Mouse (Mus musculus) E14TG2a.4 (cell line): ENCODE data around the gene Hps6.

Experiments
- H3K27me3 ChIP-seq: 2 replicates; pipeline ENCODE4 v1.6.1; 2014; ENCODE audit warnings: low read length, control low read depth; ENCODE audit not compliant: insufficient read depth
- H3K36me3 ChIP-seq: 2 replicates; pipeline ENCODE4 v1.6.1; 2014; ENCODE audit warnings: low read length, control low read depth; ENCODE audit not compliant: insufficient read depth
- H3K4me1 ChIP-seq: replicated peaks from 2 replicates; pipeline ENCODE4 v1.6.1; 2014; ENCODE audit warnings: low read depth, low read length, control low read depth
- H3K4me3 ChIP-seq: replicated peaks from 2 replicates; pipeline ENCODE4 v1.5.1; 2014; ENCODE audit warnings: mild to moderate bottlenecking, low read length
- H3K9me3 ChIP-seq: 2 replicates; pipeline ENCODE4 v1.6.1; 2014; ENCODE audit warnings: low read length, control low read depth
- CTCF ChIP-seq: conservative IDR thresholded peaks from 2 replicates; pipeline ENCODE4 v1.5.1; 2014; ENCODE audit warnings: low read length
- NANOG ChIP-seq: IDR thresholded peaks from 2 replicates; pipeline ENCODE4 v1.6.1; 2014; ENCODE audit warnings: borderline replicate concordance, low read length, mixed read lengths
- POU5F1 ChIP-seq: IDR thresholded peaks from 2 replicates; pipeline ENCODE4 v1.6.1; 2014; ENCODE audit warnings: low read length, borderline replicate concordance

Gene Hps6

DNA sequence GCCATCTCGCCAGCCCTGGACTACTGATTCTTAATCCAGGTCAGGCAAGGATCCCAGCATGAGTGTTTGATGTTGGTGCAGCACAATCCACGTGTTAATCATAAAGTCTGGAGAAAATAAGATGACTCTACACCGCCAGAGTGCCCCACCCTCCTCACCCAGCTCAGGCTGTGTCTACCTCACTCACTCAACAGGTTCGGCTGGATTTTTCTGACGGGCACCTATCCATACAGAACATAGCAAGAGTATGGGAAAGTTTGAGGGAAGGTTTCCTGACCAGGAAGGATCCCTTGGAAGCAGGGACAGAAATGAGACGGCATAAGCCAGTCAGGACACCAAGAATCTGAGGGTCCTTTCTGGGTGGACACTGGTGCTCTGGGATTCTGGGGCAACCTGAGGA is 21.7 kb downstream of the Hps6 start:
- Histone ChIP-seq H3K36me3 (peaks cover 10% of the 10 kb centered on the region), H3K4me1 (peaks cover 24% of the 10 kb centered on the region), H3K4me3 (no peak overlapping the region), H3K27me3 (no peaks in the 10 kb centered on the region), H3K9me3 (peaks cover 7% of the 10 kb centered on the region; the same call in 1 of the 2 replicates)
- TF ChIP-seq NANOG: no peak

DNA sequence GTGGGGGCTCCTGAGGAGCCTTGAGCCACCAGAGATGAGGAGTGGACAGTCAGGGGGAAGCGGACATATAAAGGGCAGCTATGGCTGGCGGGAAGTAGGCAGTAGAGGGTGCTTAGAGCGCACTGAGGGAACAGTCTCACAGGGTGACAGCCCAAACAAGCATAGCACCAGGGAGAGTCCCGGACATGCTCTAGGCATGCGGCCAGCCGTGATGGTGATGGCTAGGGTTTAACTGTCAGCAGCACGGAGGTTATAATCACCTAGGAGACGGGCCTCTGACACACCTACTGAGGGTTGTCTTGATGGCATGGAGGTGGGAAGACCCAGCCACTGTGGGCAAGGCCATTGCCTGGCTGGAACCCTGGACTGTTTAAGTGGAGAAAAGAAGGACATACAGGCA is 23.3 kb downstream of the Hps6 start:
- H3K4me3 ChIP-seq: no peak overlapping the region
- peaks cover 7% of the 10 kb centered on the region; the same call in 1 of the 2 replicates for H3K9me3 ChIP-seq
- peaks cover 25% of the 10 kb centered on the region for H3K36me3 ChIP-seq
- TF ChIP-seq POU5F1: no peak
- TF ChIP-seq NANOG: no peak
- no peak for TF ChIP-seq CTCF
- H3K27me3 ChIP-seq: no peaks in the 10 kb centered on the region
- H3K4me1 ChIP-seq: peaks cover 40% of the 10 kb centered on the region

DNA sequence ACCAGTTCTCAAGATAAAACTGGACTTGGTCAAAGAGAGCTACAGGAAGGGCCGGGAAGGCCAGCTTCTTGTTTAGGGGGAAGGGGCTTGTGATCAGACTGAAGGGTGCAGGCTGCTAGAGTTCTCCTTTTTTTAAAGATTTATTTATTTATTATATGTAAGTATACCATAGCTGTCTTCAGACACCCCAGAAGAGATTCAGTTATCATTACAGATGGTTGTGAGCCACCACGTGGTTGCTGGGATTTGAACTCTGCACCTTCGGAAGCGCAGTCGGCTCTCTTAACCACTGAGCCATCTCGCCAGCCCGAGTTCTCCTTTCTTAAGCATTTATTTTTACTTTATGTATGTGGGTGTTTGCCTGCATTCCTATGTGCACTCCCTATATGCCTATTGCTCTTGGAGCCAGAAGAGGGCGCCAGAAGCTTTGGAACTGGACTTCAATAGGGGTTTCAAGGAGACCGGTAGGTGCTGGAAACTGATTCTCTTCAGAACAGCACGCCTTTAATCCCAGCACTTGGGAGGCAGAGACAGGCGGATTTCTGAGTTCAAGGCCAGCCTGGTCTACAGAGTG is 25.5 kb downstream of the Hps6 start:
- Histone ChIP-seq H3K4me1 (peaks cover 63% of the 10 kb centered on the region), H3K4me3 (no peak overlapping the region), H3K27me3 (no peaks in the 10 kb centered on the region), H3K9me3 (peaks cover 7% of the 10 kb centered on the region; the same call in 1 of the 2 replicates), H3K36me3 (peaks cover 48% of the 10 kb centered on the region)
- TF ChIP-seq NANOG (no peak), CTCF (peak; percentile 67), POU5F1 (no peak)

DNA sequence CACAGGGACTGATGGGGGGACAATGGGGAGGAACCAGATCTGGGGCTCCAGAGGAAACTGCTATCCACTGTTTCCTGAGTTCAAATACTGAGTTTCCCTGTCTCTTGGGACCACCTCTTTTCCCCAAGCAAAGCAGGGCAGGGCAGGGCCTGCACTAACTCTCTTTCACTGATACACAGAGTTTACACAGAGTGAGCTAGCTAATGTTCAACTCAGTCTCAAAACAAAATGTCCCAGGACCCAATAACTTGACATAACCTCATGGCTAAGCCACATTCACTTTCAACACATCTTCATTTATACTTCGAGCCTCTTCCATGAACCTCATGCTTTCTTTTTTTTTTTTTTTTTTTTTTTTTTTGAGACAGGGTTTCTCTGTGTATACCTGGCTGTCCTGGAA is 26.3 kb downstream of the Hps6 start:
- H3K36me3 ChIP-seq: peaks cover 56% of the 10 kb centered on the region
- H3K27me3 ChIP-seq: no peaks in the 10 kb centered on the region
- TF ChIP-seq POU5F1: no peak
- TF ChIP-seq NANOG: no peak
- TF ChIP-seq CTCF: no peak
- peaks cover 7% of the 10 kb centered on the region; the same call in 1 of the 2 replicates for H3K9me3 ChIP-seq
- H3K4me3 ChIP-seq: no peak overlapping the region
- H3K4me1 ChIP-seq: peaks cover 71% of the 10 kb centered on the region

DNA sequence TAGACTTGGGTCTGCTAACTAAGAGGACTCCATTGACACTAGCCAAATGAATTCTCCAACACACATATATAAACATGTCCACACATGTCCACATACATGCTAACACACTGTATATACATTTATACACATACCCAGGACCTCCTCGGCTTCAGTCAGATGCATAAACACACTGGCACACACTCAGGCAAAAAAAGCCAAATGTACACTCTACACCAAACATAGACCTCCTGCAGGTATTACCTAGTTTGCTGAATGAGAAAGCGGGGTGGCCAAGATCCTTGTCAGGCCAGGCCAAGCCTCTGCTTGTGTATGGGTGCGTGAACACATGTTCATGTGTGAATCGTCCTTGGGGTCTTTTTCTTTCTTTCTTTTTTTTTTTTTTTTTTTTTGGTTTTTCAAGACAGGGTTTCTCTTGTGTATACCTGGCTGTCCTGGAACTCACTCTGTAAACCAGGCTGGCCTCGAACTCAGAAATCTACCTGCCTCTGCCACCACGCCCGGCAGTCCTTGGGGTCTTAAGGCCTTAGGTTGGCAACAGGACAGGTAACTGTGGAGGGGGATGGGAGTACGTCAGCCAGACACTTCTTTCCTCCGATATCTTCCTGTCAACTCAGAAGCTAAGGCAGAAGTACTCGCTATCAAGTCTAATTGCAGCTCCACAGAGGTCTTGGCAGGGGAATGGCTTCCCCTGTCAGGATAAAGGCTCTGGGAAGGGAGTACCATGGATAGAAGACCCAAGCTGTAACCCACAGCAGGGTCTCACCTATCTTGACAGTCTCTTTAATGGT is 27.1 kb downstream of the Hps6 start:
- no peaks in the 10 kb centered on the region for H3K27me3 ChIP-seq
- peaks cover 7% of the 10 kb centered on the region; the same call in 1 of the 2 replicates for H3K9me3 ChIP-seq
- peaks cover 63% of the 10 kb centered on the region for H3K36me3 ChIP-seq
- H3K4me1 ChIP-seq: peaks cover 74% of the 10 kb centered on the region
- TF ChIP-seq CTCF (no peak), NANOG (no peak), POU5F1 (no peak)
- no peak overlapping the region for H3K4me3 ChIP-seq

DNA sequence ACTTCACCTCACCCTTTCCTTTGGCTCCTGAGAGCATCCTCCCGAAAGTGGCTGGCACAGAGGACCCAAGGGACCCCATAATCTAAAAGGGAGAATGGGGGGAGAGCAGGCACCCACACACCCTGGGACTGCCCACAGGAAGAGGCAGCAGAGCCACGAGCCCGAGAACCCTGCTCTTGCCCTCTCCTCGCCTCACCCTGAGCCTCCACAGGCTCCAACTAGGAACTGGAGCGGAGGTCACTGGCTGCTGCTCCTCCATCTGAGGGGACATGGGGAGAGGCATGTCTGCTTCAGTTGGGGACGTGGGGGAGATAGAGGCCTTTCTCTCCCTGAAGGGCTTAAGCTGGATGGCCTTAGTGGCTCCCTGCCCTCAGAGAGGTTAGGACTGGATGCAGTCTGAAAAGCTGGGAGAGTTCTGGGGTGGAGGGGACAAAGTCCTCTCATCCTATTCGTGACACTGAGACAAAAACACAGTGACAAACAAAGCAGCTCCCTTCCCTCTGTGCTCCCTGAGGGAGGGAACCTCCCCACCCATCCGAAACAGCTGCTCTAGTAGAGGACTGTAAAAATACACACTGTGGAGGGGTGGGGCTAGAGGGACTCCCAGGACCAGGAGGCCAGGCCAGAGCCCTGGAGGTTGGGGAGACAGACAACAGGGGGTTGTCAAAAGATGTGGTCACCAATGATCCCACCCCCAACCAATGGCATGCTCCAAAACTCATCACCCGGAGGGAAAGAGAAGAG is 28.6 kb downstream of the Hps6 start:
- no peak for TF ChIP-seq CTCF
- Histone ChIP-seq H3K27me3 (no peaks in the 10 kb centered on the region), H3K4me3 (no peak overlapping the region; the same call in 1 of the 2 replicates), H3K36me3 (peaks cover 74% of the 10 kb centered on the region), H3K4me1 (peaks cover 78% of the 10 kb centered on the region), H3K9me3 (peaks cover 7% of the 10 kb centered on the region; the same call in 1 of the 2 replicates)

DNA sequence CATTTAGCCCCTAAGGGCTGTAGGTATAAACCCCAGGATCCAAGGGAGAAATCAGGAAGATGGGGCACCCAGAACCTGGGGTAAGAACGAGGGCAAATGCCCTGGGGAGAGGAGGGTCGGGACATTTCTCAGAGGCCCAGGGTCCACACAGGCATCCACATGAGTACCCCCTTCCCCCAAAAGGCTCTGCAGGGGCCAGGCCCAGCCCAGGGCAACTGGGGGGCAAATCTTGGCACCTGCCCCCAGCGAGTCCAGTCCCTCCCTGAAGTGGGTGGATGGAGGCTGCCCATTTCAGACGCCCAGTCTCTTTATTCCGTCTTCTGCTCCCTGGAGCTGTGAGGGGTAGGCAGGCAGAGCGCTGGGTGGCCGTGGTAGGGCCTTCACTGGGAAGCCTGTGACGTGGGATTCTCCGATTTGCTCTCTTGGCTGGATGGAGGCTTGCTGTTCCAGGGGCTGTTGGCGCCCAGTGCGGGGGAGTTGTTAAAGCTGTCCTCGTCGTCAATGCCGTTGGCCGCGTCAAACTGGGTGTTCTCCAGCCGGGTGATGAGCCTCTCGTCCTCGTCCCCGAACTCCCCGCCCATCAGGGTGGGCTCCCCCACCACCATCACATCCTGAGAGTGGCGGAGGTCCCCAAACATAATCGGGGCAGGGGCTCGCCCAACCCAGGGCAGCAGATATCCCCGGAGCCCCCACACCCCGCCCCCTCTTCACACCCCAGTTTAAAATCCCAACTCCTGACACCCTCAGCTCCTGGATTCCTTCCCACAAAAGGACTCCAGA is 29.6 kb downstream of the Hps6 start:
- Histone ChIP-seq H3K4me1 (peaks cover 85% of the 10 kb centered on the region), H3K9me3 (peaks cover 7% of the 10 kb centered on the region; the same call in 1 of the 2 replicates), H3K36me3 (peaks cover 74% of the 10 kb centered on the region), H3K4me3 (peak overlapping the region; percentile 17; the same call in 1 of the 2 replicates), H3K27me3 (no peaks in the 10 kb centered on the region)
- TF ChIP-seq NANOG: no peak
- no peak for TF ChIP-seq CTCF
- no peak for TF ChIP-seq POU5F1

DNA sequence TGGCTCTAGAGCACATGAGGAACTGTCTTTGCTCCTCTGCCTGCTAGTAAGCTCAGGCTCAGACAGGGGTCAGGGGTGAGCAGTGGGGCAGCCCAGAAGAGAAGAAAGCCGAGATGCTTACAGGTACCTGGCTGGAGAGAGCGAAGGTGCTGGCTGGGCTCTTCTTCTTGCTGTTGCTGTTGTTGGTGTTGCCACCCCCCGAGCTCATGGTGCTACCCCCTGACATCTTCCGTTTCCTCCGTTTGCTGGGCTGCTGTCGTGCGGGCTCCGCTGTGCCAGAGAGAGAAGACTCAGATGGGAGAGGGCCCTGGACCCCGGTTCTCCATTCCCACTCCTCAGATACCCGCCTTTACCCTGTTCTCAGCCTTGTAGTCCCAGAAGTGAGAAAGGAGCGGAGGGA is 30.6 kb downstream of the Hps6 start:
- TF ChIP-seq POU5F1: no peak
- no peak for TF ChIP-seq NANOG
- no peak for TF ChIP-seq CTCF
- peaks cover 74% of the 10 kb centered on the region for H3K36me3 ChIP-seq

More for the DNA sequence above, 30.6 kb downstream of the Hps6 start:
- Histone ChIP-seq H3K9me3 (peaks cover 7% of the 10 kb centered on the region; the same call in 1 of the 2 replicates), H3K27me3 (no peaks in the 10 kb centered on the region), H3K4me3 (peak overlapping the region; percentile 39), H3K4me1 (peaks cover 95% of the 10 kb centered on the region)
